Mouse (Mus musculus) frontal cortex, postnatal 14 days (tissue): ENCODE measurements around the gene Sox9.

Experiments used
- DNase-seq, 2 experiments: peaks; one replicate each; pipeline ENCODE4 v3.0.0; 2022; ENCODE audit warnings: low spot score in 2 of 2

The Sox9 gene

DNA sequence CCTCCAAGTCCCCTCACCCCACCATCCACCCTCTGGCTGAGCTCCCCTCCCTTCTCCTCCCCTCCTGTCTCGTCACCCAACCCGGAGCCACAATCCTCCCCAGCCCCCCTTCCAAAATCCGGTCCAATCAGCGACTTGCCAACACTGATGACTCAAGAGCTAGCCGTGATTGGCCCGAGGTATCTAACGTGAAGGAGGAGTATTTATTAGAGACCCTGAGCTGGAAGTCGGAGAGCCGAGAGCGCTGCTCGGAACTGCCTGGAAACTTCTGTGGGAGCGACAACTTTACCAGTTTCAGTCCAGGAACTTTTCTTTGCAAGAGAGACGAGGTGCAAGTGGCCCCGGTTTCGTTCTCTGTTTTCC lies at the start of gene Sox9:
Sox9 (plus strand) TSS at position 231 of the 363 bp plus-strand sequence.
- DNase-seq, result peak; percentile 78 to 87

DNA sequence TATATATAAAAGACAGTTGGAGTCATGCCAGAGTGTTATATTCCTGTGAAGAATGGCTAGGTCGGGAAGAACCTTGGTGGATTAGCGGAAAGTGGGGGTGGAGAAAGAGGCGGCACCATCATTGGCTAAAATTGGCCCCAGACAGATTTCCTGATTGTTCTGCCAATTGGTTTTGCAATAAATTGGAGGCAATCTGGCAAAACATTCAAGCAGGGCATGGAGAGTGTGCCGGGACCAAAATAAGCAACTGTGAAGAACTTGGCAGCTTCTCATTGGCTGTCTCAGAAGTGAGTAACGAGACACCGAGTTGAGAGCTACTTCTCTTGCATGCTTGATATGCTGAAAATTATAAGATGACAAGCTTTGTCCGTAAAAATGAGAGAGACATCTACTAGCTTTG lies 49.6 kb upstream of the Sox9 start:
- no peak for DNase-seq

DNA sequence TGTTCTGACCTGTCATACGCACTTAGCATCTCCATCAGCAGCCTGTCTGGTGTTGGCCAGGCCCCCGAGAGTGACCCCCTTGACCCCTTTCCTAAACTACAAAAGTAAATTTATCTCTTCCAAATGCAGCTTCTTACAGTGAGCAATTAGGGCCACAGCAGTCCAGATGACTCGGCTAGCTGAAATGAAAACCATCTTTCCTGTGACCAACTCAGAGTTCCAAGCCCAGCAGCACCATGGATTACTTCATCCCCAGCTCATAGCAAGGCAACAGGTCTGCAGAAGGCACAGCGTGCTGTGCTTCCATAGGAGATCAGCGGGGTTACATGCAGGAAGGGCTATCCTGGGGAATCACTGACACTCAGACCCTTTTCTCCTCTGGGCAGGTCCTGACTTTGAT lies 45.0 kb upstream of the Sox9 start:
- DNase-seq, result no peak

DNA sequence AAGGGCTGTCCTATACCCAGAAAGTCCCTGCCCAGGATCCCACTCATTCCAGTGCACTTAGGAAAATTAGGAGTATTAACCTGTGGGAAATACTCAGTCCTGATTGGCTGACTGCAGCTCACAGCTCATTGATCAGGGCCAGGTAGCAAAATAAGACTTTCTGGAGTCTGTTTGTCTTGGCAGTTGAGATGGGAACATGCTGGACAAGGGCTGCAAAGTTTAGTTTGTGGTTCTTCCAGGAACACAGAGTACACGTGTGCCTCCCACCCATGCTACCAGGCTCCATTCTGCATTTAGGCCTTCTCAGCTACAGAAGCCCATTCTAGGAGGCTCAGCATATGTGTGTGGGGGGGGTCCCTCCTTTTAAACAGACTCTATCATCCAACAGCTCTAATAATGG lies 42.3 kb upstream of the Sox9 start:
- no peak for DNase-seq

DNA sequence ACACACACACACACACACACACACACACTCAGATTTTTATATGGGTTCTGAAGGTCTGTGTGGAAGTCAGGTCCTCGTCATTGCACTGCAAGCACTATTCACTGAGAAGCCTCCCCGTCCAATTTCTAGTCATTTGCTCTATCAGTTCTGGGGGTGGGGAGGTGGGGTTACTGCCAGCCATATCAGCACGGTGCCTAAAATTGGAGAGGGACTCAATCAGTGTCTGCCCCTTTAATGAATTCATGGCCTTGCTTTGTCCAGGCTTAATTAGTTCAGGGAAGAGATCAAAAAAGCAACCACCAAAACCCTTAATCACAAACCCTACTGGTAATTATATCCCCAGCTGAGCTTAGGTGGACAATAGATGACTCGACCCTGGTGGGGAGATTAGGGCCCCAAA lies 25.5 kb upstream of the Sox9 start:
- DNase-seq, result no peak

DNA sequence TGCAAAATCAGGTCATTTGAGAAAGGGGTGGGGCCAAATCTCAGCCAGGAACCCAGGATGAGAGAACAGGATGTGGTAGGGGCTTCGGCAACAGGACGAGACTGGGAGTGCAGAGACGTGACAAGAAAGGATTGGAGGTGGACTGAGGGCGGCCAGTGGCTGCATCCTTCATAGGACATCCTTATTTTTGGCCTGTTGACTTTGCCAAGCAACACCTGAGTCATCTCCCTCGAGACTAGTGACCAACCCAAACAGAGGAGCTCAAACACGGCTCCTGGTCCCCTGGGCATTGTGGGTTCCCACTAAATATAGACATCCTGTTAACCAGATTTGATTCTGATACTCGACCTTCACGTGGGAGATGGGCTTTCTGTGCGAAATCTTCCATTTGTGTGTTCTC lies 24.0 kb upstream of the Sox9 start:
- DNase-seq, result no peak

DNA sequence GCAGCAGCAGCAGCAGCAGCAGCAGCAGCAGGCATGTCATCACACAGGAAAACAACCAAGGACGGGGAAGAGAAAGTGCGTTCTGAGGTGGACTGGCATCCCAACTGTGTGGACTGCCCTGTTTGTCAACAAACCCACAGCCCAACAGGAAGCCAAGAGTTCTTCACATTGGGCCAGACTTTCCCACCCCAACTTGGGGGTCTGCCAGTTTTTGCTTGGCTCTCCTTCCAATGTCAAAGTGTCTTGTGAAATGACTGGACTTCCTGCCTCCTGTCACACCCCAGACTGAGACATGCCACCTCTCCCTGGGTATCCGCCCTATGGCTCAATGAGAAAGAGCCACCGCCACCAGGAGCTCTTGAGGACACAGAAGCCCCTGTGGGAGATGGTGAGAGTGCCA lies 15.1 kb upstream of the Sox9 start:
- DNase-seq, result no peak

DNA sequence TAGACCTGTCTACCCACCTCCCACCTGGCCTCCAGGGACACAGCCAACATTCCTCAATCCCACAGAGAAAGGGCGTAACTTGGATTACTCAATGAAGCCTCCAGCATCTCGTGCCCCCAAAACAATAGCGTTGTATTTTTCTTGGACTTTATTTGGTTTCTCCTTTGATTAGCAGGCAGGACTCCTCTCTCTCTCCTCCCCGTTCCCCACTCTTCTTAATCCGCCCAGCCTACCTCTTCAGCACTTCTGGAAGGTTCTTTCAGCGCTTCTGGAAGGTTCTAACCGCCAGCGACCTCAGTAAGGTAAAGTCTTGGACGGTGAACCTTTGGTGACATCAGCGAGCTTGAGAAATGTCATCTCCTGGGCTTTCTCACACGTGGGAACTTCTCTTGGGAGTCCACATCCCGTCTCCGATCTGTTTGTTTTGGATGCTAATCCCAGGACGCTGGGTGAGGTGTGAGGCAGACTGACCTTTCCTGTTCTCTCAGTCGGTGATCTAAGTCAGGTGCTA lies 14.4 kb upstream of the Sox9 start:
- no peak for DNase-seq

DNA sequence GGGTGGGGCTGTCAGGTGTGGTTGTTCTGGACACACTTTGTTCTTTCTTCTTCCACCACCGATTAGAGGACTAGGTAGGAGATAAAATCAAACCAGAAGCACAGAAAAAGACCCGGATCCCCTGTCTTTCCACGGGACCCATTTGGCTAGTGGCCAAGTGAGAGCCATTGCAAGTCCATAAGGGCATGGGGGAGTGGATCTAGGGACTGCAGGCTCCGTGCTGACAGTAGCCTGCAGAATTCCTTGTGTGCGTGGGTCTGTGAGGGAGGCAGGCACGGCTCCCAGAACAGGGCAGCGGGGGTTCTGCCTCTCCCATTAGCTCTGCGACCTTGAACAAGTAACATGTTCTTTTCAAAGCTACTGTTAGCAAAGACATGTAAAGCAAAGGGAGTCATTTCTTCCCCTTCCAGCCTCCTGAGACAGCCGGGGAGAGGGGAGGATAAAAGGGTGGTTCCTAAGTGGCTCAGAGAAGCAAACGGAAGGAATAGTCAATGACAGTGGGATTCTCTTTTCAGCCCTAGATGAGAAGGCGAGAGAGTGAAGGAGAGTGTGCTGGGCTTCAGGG lies 9.2 kb upstream of the Sox9 start:
- DNase-seq, result no peak

DNA sequence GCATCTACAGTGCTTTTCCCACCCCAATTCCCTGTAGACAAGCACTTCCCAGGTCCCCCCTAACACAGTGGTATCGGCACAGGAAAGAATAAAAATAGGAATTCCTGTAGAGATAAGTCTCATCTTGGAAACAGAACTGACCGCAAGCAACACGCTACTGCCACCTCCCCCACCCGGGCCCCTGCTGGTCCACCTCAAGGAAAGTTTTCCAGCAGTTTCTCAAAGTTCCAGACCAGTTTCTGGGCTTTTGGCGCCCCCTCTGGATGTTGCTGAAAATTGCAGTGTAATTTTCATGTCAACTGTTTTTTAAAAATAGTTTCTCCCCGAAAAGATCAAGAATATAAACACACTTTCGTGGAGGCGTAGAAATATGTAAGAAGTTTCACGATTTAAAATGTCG lies 2.3 kb upstream of the Sox9 start:
- DNase-seq, result peak in 1 of 2 experiments; percentile 47

DNA sequence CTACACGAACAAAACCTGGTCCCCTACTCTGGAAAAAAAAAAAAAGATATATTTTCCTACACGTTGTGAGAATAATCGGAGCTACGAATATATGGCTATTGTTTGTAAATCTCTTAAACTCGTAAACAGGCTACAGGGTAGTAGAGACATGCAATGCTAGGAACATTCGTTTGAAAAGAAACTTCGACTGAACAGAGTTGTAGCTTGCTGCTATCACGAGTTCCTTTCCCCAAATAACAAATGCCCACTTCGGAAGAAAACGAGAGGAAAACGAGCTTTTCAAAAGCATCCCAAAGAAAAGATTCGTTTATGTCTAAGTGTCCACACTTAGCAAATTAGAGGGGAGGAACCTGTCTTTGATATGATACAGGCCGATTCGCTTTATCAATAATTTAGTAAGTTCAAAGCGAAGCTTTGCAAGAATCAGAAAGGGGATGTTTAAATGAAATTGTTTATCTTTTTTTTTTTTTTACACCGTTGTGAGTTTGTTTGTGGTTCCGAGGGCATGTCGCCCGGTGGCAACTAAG lies 1.6 kb upstream of the Sox9 start:
- no peak for DNase-seq

DNA sequence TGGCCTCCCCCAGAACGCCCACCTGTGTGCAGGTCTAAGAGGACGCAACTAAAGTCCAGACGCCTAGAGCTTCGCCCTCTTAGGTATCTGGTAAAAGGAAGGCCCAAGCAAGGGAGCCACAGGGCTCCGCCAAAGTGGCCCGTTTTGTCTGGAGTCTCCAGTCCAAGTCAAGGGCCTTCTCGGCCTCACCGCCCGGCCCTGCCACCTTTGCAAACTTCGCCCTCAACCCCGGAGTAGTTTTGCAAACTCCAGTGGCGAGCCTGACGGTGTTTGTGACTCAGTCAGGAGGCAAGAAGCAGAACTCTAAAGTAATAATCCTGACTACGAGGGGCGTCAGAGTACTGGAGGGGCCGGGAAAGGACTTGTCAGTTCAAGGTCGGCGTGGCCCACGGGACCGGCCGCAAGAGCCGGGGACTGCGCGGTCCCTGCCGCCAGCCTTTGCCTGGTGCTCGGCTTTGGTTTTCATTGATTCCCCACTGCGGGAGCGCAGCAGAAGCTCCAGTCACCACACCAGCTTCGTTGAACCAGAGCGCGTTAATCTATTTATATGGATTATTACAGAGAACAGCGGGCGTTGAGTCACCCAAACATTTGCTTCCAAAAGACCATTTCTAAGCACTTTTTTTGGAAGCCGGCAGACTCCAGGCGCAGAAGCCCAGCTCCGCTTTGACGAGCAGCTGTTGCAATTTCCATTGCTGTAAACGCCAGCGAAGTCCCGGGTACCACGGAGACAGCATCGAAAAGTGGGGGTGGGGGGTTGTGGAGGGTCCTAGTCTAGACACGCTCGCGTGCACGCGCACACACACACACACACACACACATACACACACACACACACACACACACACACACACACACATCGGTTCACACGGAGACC lies 751 bp upstream of the Sox9 start:
- peak; percentile 36 to 53 for DNase-seq

DNA sequence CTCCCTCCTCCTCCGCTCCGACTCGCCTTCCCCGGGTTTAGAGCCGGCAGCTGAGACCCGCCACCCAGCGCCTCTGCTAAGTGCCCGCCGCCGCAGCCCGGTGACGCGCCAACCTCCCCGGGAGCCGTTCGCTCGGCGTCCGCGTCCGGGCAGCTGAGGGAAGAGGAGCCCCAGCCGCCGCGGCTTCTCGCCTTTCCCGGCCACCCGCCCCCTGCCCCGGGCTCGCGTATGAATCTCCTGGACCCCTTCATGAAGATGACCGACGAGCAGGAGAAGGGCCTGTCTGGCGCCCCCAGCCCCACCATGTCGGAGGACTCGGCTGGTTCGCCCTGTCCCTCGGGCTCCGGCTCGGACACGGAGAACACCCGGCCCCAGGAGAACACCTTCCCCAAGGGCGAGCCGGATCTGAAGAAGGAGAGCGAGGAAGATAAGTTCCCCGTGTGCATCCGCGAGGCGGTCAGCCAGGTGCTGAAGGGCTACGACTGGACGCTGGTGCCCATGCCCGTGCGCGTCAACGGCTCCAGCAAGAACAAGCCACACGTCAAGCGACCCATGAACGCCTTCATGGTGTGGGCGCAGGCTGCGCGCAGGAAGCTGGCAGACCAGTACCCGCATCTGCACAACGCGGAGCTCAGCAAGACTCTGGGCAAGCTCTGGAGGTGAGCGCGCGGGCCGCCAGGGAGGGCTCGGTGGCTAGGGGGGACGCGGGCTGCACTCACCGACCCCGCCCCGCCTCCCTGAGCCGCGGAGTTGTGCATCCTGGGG lies 515 bp downstream of the Sox9 start:
- peak in 1 of 2 experiments; percentile 32 for DNase-seq

DNA sequence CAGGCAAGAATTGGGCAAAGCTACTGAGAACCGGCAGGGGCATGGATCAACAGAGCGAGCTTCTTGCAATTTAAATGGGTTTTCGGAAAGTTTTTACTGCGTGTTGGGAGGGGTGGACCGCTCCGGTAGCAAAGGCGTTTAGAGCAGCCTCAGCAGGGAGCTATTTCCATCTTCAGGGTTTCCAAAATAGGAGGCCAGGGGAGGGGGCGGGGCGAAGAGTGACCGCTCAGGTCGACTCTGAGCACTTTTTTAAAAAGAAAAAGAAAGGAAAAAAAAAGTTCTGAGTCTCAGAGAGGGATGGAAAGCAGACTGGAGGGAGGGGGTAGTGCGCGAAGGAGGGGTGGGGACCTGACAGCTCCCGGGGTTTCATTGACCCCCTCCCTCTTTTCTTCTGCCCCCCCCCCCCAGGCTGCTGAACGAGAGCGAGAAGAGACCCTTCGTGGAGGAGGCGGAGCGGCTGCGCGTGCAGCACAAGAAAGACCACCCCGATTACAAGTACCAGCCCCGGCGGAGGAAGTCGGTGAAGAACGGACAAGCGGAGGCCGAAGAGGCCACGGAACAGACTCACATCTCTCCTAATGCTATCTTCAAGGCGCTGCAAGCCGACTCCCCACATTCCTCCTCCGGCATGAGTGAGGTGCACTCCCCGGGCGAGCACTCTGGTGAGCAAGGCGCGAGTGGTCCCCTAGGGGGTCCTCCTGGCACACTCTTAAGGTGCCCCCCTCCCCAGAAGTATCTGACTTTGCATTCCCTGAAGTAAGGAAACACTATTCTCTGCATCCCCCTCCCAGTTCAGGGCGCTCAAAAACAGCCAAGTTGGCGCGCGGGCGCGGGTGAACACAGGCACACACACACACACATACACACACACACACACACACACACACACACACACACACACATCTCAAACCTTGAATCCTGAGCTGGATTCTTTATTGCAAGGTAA lies 1.6 kb downstream of the Sox9 start:
- no peak for DNase-seq

DNA sequence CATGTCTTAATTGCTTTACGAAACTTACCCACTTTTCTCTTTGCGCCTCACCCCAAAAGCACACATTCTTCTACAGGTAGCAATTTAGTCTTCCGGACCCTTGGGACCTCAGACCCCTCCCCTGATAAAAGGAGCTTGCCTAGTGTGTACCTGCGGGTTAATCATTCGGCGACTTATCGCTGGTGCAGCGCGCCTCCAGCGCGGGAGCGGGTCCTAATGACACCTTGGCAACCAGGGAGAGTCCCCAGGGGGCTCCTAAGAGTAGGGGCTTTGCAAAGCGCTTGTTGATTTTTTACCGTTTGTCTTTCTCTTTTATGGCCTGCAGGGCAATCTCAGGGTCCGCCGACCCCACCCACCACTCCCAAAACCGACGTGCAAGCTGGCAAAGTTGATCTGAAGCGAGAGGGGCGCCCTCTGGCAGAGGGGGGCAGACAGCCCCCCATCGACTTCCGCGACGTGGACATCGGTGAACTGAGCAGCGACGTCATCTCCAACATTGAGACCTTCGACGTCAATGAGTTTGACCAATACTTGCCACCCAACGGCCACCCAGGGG lies 2.4 kb downstream of the Sox9 start:
- no peak for DNase-seq

DNA sequence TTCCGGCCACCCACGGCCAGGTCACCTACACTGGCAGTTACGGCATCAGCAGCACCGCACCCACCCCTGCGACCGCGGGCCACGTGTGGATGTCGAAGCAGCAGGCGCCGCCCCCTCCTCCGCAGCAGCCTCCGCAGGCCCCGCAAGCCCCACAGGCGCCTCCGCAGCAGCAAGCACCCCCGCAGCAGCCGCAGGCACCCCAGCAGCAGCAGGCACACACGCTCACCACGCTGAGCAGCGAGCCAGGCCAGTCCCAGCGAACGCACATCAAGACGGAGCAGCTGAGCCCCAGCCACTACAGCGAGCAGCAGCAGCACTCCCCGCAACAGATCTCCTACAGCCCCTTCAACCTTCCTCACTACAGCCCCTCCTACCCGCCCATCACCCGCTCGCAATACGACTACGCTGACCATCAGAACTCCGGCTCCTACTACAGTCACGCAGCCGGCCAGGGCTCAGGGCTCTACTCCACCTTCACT lies 2.9 kb downstream of the Sox9 start:
- no peak for DNase-seq

DNA sequence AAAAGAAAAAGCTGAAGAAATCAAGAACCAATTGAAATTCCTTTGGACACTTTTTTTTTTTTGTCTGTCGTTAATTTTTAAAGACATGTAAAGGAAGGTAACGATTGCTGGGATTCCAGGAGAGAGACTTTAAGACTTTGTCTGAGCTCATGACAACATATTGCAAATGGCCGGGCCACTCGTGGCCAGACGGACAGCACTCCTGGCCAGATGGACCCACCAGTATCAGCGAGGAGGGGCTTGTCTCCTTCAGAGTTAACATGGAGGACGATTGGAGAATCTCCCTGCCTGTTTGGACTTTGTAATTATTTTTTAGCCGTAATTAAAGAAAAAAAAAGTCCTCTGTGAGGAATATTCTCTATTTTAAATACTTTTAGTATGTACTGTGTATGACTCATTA lies 3.6 kb downstream of the Sox9 start:
- DNase-seq, result no peak

DNA sequence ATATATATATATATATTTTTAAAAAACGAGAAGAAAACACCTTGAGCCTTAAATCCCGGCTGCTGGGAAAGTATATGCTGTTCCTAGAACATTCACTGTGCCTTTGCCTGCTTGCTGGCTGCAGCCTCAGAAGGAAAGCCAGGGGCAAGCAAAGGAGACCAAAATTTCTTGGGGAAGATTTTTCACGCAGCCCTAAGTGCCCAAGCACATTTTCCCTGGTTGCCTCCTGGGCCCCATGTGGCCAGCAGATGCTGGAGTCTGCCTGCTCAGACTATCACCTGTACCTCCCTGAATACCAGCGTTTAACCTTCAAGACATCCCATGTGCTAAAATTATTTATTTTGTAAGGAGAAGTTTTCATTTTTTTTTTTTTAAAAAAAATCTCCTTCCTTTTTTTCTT lies 4.4 kb downstream of the Sox9 start:
- no peak for DNase-seq

DNA sequence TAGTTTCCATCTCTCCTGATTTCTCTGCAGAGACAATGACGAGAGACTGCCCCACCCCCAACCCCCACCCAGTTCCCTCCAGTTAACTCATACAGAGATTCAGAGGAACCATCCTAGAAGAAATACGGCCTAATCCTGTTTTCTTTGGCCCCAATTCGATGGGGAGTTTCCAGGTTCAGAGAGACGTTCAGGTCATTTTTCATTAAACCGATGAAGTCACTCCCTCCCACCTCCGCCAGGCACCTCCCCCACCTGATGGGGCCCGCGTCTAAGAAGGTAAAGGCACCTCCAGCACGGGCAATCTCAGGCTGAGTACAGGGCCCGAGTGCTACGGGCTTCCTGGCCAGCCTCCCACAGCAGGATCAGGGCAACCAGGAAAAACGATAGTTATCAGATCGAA lies 6.3 kb downstream of the Sox9 start:
- DNase-seq, result no peak

DNA sequence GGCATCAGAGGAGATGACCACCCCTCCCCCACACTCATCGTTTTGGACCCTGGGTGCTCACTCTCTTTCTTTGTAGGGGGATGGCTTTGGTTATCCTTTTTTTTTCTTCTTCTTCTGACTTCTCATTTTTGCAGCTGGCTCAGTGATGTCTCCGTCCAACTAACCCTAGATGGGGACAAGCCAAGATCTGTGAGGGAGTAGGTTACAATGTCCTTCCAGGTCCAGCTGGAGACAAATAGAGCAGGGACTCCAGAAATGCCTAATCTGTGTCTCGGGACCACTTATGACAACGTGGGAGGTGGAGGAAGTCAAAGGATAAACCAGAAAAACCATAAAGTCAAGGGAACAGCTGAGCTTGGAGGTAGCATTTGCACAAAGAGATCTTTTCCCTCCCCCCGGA lies 14.4 kb downstream of the Sox9 start:
- DNase-seq, result no peak
